Mouse (Mus musculus) common myeloid progenitor, adult 5-6 weeks (primary cell): ENCODE data around the gene Maco1. TPM values are rescaled to one million over a fixed set of nuclear protein-coding genes. Genes with fewer than 3 reads are reported as not detected.
"Not testable (repeated sequence)": the region's sequence is repeated elsewhere in the genome, so short reads cannot be mapped to it uniquely, and the experiment has no call there.

ENCODE experiments used
- ATAC-seq: replicated peaks from 2 replicates; pipeline ENCODE4 v1.8.0; 2016; ENCODE audit warnings: low read depth, mild to moderate bottlenecking, moderate TSS enrichment, inconsistent platforms; ENCODE audit not compliant: poor library complexity, severe bottlenecking
- total RNA-seq: library from RNA; stranded (forward); fragments of 200-1000, 187-1606 nt; gene quantifications from 2 replicates; pipeline ENCODE4 v1.2.3, GENCODE M21; 2017

Gene Maco1
- total RNA-seq, 1 experiment from 2014 or later = 63.9 TPM

DNA sequence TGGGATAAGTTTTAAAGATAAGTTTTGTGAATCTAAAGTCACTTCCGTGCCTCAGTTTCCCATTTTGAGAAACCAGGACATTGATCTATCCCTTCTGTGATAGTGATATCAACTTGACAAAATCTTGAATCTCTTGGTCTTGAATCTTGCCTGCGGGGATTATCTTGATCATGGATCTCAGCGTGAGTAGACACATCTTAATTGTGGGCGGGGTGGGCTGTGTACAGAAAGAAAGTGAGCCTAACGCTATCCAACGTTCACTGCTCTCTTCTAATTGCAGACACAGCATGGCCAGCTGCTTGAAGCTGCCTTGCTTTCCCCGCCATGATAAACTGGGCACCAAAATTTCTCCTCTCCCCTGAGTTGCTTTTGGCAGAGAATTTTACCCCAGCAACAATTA is 9.9 kb upstream of the Maco1 start:
- no peak for ATAC-seq

DNA sequence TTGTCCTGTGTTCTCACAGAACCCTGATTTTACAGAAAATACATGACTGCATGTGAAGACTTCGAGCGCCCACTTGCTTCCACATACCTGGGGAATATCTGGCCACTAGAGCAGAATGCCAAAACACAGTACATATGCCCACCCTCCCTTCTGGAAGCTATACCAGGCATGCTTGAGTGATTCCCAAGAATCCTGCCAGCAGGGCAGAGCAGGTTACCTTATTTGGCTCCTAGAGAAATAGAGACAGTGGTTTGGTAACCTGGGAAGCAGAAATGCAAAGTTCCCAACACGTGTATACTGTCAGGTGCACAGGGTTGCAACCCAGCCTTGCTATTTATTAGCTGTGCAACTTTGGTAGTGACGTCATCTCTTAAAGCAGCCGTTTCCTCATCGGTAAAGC is 8.7 kb upstream of the Maco1 start:
- ATAC-seq = no peak

DNA sequence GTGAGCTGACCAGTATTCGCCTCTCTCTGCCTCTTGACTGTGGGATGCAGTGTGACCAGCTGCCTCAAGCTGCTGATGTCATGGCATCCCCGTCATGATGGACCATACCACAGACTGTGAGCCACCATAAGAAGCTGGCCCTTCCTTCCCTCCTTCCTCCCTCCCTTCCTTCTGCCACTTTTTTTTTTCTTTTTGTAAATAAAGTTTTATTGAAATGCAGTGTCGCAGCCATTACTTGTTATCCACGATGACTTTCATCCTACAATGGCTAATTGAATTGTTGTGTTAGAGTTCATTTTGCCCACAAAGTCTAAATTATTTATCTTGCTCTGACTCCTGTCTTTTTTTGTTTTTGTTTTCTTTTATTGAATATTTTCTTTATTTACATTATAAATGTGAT is 5.3 kb upstream of the Maco1 start:
- ATAC-seq = no peak

DNA sequence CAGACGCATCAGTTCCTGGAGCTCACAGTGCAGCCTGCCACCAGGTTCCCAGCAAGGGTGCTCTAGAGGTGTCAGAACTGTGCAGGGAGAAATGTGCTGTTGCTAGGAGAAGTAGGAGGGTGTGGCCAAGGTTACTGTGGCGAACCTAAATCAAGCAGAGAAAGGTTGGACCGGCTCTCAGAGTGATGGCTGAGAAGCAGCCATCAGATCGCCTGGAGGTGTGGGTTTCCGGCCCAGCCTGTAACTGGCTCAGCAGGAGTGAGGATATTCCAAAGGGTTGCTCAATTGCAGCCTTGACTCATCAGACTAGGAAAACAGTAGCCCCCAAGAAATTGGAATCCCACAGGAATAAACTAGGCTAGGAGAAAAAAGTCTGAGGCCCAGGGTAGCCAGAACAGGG is 3.4 kb upstream of the Maco1 start:
- no peak for ATAC-seq

DNA sequence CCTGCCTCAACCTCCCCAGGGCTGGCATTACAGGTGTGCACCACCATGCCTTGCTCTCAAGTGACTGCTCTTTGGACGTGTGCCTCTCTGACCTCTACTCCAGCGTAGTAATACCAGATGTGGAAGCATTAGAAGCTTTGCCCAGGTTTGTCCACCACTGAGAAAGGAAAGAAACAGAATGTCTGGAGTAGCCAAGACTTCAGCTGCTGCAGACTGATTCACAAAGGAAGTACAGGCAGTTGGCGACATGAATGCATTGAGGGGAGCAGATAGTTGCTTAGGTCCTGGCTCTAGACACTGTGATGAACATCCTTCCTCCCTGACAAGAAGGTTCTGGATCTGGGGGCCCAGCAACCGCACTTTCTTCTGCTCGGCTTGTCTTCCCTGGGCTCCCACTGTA is 2.9 kb upstream of the Maco1 start:
- ATAC-seq = no peak

DNA sequence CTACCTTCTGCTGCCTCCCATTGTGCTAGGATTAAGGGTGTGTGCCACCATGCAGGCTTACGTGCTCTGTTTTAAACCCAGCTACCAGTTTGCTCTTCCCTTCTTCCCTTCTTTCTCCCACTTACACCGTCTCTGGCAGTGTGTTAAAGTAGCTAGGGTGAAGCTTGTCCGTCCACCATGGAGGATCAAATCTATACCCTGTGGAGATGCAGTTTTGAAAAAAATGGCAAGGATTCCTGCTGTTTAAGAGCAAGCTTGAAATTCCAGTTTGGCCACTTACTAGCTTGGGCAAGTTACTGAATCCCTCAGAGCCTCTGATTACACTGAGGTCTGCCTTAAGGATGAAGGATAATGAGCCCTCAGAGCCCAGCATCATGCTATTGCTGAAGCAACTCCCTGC is 2.2 kb upstream of the Maco1 start:
- no peak for ATAC-seq

DNA sequence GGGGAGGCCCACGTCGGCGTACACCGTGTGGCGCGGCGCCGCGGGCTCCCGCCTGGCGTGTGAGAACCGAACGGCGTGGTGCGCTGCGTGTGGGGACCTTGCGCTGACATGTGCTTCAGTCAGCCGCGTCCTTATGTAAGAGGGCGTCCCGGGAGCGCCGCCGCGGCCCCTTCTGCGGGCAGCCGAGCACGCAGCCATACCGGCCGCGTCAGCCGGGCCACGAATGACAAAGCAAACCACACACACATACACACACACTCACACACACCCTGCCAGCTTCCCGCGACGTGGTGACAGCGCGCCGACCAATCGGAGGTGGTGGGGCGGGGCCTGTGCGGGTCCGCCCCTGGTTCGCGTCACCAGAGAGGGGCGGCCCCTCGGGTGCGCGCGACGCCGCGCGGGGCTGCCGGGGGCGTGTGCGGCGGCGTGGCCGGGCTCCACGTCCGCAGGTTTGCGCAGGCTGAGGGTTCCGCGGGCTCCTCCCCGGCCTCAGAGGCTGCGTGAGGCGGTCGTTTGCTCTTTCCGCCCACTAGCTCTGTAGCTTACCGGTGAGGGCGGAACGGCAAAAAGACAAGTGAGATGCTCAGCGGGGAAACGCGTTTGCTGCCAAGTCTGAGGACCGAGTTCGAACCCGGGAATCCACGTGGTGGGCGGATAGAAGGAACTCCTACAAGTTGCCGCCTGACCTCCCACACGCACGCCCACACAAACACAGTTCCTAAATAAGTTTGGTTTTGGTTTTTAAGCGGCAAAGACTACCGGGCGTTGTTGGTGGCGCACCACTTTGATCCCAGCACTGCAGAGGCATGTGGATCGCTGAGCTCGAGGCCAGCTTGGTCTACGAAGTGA is 716 bp upstream of the Maco1 start:
- peak; percentile 79 for ATAC-seq

DNA sequence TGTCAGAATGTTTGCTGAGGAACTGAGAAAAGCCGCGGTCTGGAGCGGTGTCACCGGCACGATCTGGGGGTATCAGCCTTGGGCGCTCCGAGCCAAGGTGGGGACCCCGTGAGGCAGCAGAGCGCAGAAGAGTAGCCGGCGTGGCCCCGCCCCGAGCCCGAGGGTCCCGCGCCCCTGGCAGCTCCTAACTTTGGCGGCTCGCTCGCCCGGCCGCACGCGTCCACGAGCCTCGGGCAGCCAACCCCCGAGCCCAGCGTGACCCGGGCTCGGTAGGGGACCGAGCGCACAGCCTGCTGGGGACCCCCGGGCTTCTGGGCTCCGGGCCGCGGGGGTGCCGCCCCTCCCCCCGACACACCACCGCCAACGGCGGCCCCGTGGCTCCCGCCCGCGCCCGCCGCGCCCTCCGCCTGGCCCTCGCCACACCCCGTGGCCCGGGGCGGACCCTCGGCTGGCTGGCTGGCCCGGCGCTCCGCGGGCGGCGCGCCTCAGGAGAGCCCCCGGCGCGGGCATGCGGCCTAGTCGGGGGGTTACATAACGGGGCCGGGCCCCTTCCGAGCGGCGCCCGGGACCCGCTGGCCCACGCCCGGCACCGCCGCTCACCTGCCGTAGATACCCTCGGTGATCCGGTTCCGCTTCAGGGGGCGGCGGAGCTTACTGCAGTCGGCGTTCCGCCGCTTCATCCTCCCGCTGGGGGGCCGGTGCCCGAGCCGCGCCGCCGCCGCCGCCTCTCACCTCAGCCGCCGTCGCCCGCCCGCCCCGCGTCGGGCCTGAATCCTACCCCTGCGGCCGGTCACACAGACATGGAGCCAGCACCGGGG is 498 bp downstream of the Maco1 start:
- ATAC-seq = no peak; the same call in 1 of the 2 replicates

DNA sequence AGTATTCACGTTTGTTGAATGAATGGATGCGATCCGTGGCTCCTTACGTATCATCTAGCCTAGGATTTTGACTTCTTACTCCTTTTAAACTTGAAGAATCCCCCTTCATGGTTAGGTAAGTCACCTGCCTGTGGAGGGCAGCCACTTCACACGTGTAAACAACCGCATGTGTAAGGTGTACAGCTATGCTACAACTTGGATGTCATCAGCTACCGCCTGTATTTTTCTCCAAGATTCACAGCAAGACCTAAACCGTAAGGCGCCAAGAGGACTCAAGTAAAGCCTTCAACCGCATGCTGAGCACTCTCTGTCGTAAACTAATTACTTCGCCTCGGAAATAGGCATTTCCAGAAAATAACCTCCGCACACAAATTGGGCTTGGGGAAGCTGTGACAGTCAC is 1.3 kb downstream of the Maco1 start:
- no peak for ATAC-seq

DNA sequence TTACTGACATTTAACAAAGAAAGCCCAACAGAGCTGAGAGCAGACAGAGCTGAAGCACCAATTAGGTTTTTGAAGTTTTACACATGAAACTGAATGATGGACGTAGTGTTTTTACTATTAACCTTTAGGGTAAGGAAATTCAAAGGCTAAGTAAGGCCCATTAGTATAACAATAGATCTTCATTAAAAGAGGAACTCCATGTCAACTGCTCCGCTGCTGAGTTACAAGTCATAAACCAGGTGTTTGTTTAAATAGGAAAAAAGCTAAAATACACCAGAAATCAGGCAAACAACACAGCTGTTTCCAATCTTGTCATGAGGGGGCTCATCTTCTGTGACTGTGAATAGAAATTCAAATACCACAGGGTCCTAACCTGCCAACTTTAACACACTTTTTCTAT is 1.9 kb downstream of the Maco1 start:
- no peak for ATAC-seq

DNA sequence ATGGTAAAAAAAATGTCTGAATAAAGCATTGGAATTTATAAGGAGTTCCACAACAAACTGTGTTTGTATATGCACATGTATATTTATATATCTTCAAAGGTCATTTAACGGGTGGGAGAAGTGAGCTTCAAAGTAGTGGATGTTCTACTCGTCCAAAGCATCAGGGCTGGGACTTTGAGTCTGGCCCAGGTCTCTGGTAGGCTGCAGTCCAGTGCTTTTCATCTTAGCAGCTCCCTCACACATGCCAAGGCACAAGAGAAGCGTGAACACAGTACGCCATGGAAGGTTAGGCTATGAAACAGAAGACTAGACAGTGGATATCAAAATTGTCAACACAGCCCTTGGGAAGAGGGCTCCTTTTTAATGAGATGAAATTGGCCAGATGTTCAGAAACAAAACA is 2.6 kb downstream of the Maco1 start:
- no peak for ATAC-seq

DNA sequence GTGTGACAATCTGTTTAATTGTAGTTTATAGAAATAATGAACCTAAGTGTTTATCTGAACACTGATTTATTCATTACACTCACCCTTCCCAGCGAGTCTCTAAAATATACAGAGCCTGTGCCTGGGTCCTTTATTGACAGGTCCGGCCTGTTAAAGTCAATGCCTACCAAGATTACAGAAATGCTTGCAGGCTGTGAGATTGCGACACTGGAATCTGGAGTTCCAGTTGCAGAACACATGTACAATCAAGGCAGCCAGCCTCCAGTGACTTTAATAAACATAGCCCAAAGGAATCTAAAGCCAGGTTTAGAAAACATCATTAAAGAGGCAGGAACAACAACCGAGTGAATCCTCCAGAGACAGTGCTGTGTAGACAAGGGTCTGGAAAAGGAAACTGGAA is 5.6 kb downstream of the Maco1 start:
- no peak for ATAC-seq

DNA sequence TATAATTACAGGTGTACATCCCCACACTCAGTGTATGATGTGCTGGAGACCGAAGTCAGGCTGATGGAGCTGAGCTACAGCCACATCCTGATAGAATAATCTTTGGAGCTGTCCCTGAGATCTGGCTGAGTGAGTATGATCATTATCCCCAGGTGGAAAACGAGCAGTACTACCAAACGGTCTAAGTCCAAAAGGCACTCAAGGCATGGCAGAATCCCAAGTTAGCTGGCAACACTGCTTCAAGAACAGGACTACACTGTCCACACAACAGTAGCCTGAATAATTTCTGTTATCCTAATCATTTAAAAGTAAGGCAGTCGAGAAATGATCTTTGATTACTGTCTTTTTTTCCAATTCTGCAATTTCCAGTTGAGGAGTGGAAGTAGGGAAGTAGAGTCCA is 9.6 kb downstream of the Maco1 start:
- ATAC-seq = no peak

DNA sequence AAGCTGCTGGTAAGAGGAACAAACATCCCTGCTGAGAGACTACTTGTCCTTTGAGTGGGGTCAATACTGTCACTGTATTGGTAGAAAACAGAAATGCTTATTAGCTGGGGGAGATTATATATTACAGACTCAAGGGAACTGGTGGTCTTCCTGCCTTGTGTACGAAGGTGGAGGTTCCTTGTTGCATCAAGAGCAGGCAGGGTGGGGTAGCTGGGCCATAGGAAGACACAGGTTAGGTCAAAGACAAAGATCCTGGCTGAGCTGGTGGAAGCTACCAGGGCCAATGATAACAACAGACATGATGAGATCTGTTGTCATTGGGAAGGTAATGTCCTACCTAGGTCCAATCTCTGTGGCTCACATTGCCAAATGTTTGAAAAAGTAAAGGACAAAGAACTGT is 12.9 kb downstream of the Maco1 start:
- no peak for ATAC-seq

DNA sequence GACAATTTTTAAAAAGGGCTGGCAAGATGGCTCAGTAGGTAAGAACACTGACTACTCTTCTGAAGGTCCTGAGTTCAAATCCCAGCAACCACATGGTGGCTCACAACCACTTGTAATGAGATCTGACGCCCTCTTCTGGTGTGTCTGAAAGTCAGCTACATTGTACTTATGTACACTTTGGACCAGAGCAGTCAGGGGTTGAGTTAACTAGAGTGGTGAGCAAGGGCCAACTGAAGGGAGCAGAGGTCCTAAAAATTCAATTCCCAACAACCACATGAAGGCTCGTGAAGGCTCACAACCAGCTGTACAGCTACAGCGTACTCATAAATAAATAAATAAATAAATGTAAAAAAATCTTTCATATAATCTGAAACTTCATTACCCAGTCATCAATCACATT is 14.4 kb downstream of the Maco1 start:
- not testable (repeated sequence) for ATAC-seq

DNA sequence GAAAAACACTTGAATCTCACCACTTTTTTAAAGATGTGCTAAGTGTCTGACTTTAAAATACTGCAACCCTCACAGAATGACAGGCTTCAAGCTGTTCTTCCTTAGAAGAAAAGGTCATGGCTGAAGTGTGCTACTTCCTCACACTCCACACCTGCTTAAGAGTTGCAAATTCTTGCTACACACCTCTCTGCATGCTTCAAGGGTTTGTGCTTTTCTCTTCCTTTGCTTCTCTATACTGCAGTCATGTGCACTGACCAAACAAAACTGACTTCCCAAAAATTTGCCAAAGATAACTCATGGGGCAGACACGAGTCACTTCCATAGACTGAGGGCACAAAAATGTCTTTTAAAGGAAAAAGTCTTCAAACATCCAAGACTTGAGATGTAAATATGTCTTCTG is 14.9 kb downstream of the Maco1 start:
- ATAC-seq = no peak

DNA sequence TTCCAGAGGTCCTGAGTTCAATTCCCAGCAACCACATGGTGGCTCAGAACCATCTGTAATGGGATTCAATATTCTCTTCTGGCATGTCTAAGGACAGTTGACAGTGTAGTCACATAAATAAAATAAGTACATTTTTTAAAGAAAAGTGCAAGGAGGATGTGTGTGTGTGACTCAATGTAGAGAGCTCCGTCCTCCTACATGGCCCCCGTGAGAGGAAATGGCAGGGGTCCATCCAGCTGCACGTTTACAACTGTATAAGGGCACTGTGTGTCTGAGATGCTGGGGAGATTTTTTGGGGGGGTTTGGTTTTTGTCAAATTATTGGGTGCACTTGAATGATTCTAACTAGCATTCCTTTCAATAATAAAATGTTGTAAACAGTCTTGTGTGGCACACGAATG is 17.7 kb downstream of the Maco1 start:
- ATAC-seq = no peak

DNA sequence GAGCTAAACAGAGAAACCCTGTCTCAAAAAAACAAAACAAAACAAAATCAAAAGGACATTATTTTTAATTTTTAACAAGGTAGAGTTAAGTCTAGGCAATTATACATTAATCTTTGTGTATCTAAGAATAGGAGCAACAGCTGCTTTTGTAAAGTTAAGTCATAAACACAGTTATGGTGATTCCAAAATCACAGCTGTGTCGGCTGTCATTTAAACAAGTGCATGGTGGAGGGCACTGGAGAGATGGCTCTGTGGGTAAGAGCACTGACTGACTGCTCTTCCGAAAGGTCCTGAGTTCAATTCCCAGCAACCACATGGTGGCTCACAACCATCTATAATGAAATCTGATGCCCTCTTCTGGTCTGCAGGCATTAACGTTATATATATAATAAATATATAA is 21.2 kb downstream of the Maco1 start:
- no peak for ATAC-seq

DNA sequence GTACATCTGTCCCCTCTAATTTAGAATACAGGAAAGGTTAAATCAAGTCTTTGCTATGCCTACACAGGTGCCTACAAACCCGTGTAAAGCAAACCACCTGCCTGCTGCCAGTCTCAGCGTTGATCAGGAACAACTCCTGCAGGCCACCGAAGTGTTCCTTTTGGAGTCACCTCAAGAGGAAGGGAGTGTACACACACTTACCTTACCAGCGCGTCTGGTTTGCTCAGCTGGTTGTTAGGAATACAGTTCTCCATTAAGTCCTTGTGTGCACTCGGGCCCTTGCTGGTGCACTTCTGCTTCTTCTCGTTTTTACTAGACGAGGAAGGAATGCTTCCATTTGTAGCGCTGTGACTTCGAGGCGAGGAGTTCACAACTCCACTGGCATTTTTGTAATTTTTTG is 25.3 kb downstream of the Maco1 start:
- ATAC-seq = no peak

DNA sequence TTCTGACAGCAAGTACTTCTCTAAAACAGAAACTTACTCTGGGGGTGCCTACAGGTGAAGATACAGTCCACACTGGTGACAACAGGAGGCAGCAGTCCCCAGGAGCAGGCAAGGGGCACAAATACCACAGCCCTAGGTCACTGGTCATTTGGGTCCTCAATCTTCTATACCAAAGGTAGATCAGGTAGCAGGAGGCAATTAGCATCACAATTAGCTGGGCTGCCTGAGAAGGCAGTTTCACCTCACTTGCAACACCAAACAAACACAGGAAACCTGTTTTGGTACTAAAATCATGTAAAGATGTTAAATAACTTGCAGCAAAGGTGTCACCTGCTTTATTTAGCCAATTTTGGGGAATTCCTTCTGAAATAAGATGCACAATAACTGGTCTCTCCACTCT is 26.8 kb downstream of the Maco1 start:
- ATAC-seq = no peak

DNA sequence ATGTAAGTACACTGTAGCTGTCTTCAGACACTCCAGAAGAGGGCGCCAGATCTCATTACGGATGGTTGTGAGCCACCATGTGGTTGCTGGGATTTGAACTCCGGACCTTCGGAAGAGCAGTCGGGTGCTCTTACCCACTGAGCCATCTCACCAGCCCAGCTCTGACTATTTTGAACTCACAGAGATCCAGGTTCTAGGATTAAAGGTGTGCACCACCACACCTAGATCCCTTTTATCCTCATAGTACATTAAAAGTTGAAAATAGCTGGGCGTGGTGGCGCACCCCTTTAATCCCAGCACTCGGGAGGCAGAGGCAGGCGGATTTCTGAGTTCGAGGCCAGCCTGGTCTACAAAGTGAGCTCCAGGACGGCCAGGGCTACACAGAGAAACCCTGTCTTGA is 27.3 kb downstream of the Maco1 start:
- ATAC-seq = not testable (repeated sequence)

DNA sequence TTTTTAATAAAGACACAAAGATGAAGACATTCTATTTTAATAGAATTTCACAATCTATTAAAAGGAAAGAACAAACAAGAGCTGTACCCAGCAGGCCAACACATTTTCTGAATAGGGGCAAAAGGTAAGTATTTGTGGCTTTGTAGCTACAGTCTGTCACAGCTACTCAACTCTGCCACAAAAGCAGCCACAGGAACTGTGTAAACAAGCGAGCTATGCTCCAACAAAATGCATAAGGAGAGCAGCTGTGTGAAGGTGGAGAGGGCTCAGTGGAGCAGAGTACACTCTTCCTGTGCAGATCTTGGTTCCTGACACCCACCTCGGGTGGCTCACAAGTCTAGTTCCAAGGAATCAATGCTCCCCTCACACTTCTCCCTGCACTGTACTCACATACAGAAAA is 29.6 kb downstream of the Maco1 start:
- no peak for ATAC-seq
